Mouse (Mus musculus): ENCODE measurements at regions not wholly inside any gene's neighbourhood (a gene's known extent, or its start where the extent isn't known, plus 50 kb on each side); places are given as distances from the start of the nearest gene placed in this dataset.

DNA sequence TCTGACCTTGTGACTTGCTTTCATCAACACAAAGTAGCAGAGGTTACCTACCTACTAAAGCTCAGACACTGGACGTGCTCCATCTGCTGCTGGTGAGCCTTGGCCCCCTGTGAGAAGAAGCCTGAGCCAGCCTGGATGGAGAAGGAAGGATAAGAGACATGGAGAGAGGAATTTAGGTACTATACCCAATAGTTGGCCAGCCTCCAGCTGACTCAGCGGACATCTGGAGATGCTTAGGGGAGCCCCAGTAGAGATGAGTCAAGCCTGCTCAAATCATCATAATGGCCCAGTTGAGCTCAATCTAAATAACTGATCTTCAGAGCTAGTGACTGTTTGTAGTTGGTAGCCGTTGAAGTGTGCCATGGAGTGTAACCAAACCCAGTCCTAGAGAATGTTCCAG lies 53.7 kb upstream of the Ripply2 start:
- H3K4me2 ChIP-seq: no peak overlapping the region
- 58% methylated on average over 3 of the region's 3 CpGs for WGBS
- no peak for ATAC-seq (ENCODE audit: insufficient number of reproducible peaks, low FRiP score)
- H3K27me3 ChIP-seq (replicated peaks): no peaks in the 10 kb centered on the region
- H3K27ac ChIP-seq (ENCODE audit: poor library complexity, severe bottlenecking): no peak overlapping the region
- no peak overlapping the region for H3K4me3 ChIP-seq
- H3K4me1 ChIP-seq (replicated peaks): peaks cover 4% of the 10 kb centered on the region
- no peaks in the 10 kb centered on the region for H3K9me3 ChIP-seq (replicated peaks)
- H3K9ac ChIP-seq: no peak overlapping the region
- H3K36me3 ChIP-seq: no peaks in the 10 kb centered on the region

DNA sequence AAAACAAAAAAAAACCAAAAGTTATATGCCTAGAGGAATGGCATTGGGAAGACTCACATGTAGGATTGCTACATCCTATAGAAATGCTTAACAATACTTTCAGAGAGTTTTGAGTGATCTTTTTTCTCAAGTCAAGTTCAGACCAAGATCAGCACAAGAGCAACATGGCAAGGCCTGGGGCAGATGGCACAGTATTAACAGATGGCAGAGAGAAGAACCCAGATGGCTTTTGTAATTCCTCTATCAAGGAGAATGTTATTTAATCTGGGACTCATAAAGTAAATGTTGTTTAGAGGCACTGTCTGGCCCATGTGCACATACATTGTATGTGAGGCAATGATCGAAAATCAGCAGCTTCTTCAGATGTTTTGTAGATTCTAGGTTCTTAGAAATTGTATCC lies 58.3 kb upstream of the Ripply2 start:
- Histone ChIP-seq H3K27me3 (replicated peaks) (no peaks in the 10 kb centered on the region), H3K4me1 (replicated peaks) (peaks cover 20% of the 10 kb centered on the region), H3K36me3 (no peaks in the 10 kb centered on the region), H3K4me2 (no peak overlapping the region), H3K9ac (no peak overlapping the region), H3K27ac (ENCODE audit: poor library complexity, severe bottlenecking) (no peak overlapping the region), H3K4me3 (no peak overlapping the region), H3K9me3 (replicated peaks) (no peaks in the 10 kb centered on the region)
- ATAC-seq (ENCODE audit: insufficient number of reproducible peaks, low FRiP score): no peak
- 78% methylated on average over 1 of the region's 1 CpGs for WGBS

DNA sequence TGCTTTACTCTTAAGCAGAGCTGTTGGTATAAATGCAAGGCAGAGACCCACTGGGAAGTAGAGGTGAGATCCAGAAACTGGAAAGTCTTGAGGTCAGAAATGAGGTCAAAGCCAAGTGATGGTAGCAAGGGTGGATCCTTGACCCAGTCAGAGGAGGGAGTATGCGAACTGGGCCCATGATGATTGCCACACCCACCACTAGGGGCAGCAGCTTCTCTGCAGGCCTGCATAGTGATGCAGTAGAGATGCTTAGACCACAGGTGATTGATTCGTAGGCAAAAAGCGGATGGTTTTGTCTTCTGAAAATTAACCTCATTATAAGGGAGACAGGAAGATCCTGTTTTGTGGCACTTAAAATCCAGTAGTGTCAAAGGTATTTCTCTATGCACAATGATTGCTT lies 59.6 kb upstream of the Ripply2 start:
- WGBS: 82% methylated on average over 3 of the region's 3 CpGs
- Histone ChIP-seq H3K4me1 (replicated peaks) (peaks cover 23% of the 10 kb centered on the region), H3K9me3 (replicated peaks) (no peaks in the 10 kb centered on the region), H3K36me3 (no peaks in the 10 kb centered on the region), H3K4me3 (no peak overlapping the region), H3K27me3 (replicated peaks) (no peaks in the 10 kb centered on the region), H3K9ac (no peak overlapping the region), H3K4me2 (no peak overlapping the region), H3K27ac (ENCODE audit: poor library complexity, severe bottlenecking) (no peak overlapping the region)
- ATAC-seq (ENCODE audit: insufficient number of reproducible peaks, low FRiP score): no peak

DNA sequence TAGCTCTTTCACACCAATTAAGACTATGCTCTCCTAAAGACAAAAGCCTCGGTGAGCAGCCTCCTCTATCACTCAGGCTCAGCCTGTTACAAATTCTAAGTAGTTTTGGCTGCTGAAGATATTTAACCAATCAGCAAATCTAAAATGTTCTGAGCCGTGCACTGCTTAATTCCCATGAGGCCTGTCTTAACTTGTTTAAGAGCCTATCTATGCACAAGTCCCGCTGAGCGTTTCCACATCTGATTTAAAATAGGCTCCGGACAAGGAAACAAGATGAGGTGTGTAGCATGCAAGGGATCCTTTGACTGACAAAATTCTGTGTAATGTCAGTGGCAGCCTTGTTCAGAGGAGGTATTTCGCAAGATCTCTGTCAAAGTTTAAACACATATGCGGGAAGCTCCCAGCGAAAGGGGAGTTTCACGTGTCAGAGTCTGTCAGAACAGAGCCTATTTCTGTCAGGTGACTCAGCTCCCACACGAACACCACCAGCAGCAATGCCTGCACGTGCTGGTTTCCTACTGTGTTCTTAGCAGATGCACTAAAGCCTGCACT lies 63.3 kb upstream of the Ripply2 start:
- Histone ChIP-seq H3K9me3 (replicated peaks) (peaks cover 3% of the 10 kb centered on the region; the same call in 1 of the 2 replicates), H3K27ac (ENCODE audit: poor library complexity, severe bottlenecking) (peak overlapping the region; percentile 84), H3K4me3 (no peak overlapping the region), H3K4me2 (no peak overlapping the region), H3K9ac (no peak overlapping the region), H3K4me1 (replicated peaks) (peaks cover 28% of the 10 kb centered on the region), H3K27me3 (replicated peaks) (no peaks in the 10 kb centered on the region), H3K36me3 (no peaks in the 10 kb centered on the region)
- peak; percentile 78 for ATAC-seq (ENCODE audit: insufficient number of reproducible peaks, low FRiP score)
- WGBS: 28% methylated on average over 11 of the region's 11 CpGs

DNA sequence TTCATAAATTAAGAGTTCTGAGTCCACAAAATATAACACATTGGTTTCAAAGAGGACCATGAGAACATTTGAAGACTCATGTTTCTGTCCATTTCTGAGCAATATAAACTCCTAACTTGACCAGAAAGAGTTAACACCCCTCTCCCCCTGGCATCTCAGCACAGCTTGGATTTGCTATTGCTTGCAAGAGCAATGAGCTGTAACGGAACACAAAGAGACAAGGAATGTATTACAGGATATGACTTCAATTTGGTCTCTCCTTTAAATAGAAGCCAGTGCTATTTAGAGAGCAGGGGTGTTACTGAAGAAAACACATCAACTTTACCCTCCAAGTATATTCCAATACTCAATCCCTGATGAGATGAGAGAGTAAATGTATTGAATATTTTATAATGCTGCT lies 65.5 kb upstream of the Ripply2 start:
- Histone ChIP-seq H3K9me3 (replicated peaks) (peaks cover 3% of the 10 kb centered on the region; the same call in 1 of the 2 replicates), H3K27me3 (replicated peaks) (no peaks in the 10 kb centered on the region), H3K9ac (no peak overlapping the region), H3K4me3 (no peak overlapping the region), H3K36me3 (no peaks in the 10 kb centered on the region), H3K27ac (ENCODE audit: poor library complexity, severe bottlenecking) (peak overlapping the region; percentile 62; the same call in 1 of the 2 replicates), H3K4me1 (replicated peaks) (peaks cover 28% of the 10 kb centered on the region), H3K4me2 (no peak overlapping the region)
- WGBS: 4% methylated on average over 1 of the region's 1 CpGs
- no peak for ATAC-seq (ENCODE audit: insufficient number of reproducible peaks, low FRiP score)

DNA sequence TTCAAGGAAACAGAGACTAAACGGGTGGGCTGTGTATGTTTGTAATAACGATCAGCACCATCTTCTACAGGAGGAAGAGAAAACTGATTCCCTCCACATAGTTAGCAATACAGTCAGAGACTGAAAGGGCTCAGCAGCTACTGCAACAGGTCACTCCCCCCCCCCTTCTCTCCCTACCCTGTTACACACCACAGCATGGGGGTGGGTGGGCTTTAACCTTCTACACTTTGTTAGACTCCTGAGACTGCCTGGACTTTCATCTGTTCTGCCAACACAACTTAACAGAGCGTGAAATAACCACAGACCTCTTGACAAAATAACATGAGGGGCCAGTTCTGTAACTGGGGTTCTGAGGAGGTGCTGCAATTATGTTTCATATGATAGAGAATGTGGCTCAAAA lies 50.7 kb upstream of the Snap91 start:
- no peak for ATAC-seq (ENCODE audit: insufficient number of reproducible peaks, low FRiP score)
- Histone ChIP-seq H3K9me3 (replicated peaks) (no peaks in the 10 kb centered on the region), H3K9ac (no peak overlapping the region), H3K27me3 (replicated peaks) (no peaks in the 10 kb centered on the region), H3K4me2 (no peak overlapping the region), H3K27ac (ENCODE audit: poor library complexity, severe bottlenecking) (no peak overlapping the region), H3K4me3 (no peak overlapping the region), H3K4me1 (replicated peaks) (no peaks in the 10 kb centered on the region; the same call in 1 of the 2 replicates), H3K36me3 (no peaks in the 10 kb centered on the region)
- 81% methylated on average over 3 of the region's 3 CpGs for WGBS
